Mouse (Mus musculus) Patski (cell line): Measurements from ENCODE around the gene Tbc1d9. TPM values are rescaled to one million over a fixed set of nuclear protein-coding genes. Genes with fewer than 3 reads are reported as not detected.
"Not testable (repeated sequence)": the region's sequence is repeated elsewhere in the genome, so short reads cannot be mapped to it uniquely, and the experiment has no call there.

ENCODE experiments used
- ATAC-seq: fragments of 100-300 bp; one replicate; pipeline ENCODE4 v1.8.0; 2021
- CTCF ChIA-PET: fragments of 350-600 bp; sonication (Branson Sonifier 250); formaldehyde crosslinking; loops from one replicate; lab custom pipeline; 2022; ENCODE audit warnings: inconsistent platforms; lab: Charles Lee
- POLR2A ChIA-PET: fragments of 350-600 bp; sonication (Branson Sonifier 250); formaldehyde crosslinking; loops from one replicate; lab custom pipeline; 2022; ENCODE audit warnings: antibody characterized with exemption, inconsistent platforms; lab: Charles Lee
- DNase-seq: peaks from one replicate; pipeline ENCODE4 v3.0.0-alpha.2; 2011; ENCODE audit warnings: low read depth, low spot score
- H3K27me3 ChIP-seq: fragments of 371-371 bp; one replicate; pipeline ENCODE4 v1.5.1; 2021
- CTCF ChIP-seq: fragments of 100-300 bp; IDR thresholded peaks from one replicate; pipeline ENCODE4 v1.5.1; 2021
- in situ Hi-C: fragments of 300-500 bp; cut with MboI; formaldehyde crosslinking; loops from 3 replicates; pipeline ENCODE4 v1.11.1; 2018; ENCODE audit warnings: low pct_unique_long_range_greater_than_20kb, mixed read lengths
- polyA plus RNA-seq: library from polyadenylated mRNA; unstranded; gene quantifications from one replicate; pipeline ENCODE4 v1.2.3, GENCODE M21; 2021

Gene Tbc1d9
- polyA plus RNA-seq, 1 experiment from 2014 or later: 26.7 TPM

- ATAC-seq (peak; percentile 94), DNase-seq (no peak)
- ChIA-PET CTCF (interaction anchor here (0.6 to 4.0 kb wide), 14 partner anchors 9 to 402 kb away, joined by 3 to 23 read pairs (median 4); no protein-coding TSS in a partner anchor), POLR2A (no interaction called here)
- in situ Hi-C loops: loop anchor here (10.0 kb wide), 1 partner anchor 184 kb away; no protein-coding TSS in a partner anchor
- TF ChIP-seq CTCF: peak; percentile 94
- H3K27me3 ChIP-seq: no peaks in the 10 kb centered on the region
Measured at GRCm38 (mm10) chr8:83260418-83261215, 95.5 kb downstream of the Tbc1d9 start.

GRCm38 (mm10) chr8:83271172-83271571 lies 106.0 kb downstream of the Tbc1d9 start:
- H3K27me3 ChIP-seq: no peaks in the 10 kb centered on the region
- POLR2A ChIA-PET: interaction anchor here (0.5 kb wide), 1 partner anchor 11 kb away, joined by 3 read pairs; no protein-coding TSS in a partner anchor
- in situ Hi-C loops: no loop called here
- CTCF ChIA-PET: interaction anchor here (1.6 to 1.9 kb wide), 2 partner anchors 11 to 15 kb away, joined by 3 to 10 read pairs; no protein-coding TSS in a partner anchor
- ATAC-seq: no peak
- no peak for TF ChIP-seq CTCF
- no peak for DNase-seq

GRCm38 (mm10) chr8:83272464-83272863 lies 107.3 kb downstream of the Tbc1d9 start:
- no peak for DNase-seq
- no peaks in the 10 kb centered on the region for H3K27me3 ChIP-seq
- no peak for TF ChIP-seq CTCF
- ChIA-PET CTCF (no interaction called here), POLR2A (no interaction called here)
- in situ Hi-C loops: no loop called here
- ATAC-seq: no peak

DNA sequence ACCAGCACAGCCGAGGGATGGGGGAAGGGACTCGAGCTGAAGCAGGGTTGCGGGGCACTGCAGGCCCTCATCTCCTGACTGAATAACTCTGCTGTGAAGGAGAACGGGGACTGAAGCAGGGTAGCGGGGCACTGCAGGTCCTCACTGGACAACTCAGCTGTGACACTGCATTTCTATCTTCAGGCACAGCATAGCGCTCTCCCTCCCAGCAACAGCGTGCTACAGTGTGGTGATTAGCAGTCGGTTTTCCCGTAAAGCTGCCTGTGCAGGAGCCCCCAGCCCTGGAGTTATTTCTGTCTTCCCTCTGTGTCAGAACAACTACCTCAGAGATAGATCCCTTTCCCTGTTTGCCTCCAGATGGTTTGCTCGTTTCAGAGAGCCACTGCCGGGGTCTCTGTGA lies 109.3 kb downstream of the Tbc1d9 start:
- no peaks in the 10 kb centered on the region for H3K27me3 ChIP-seq
- CTCF ChIA-PET: no interaction called here
- ATAC-seq: no peak
- no peak for DNase-seq
- no peak for TF ChIP-seq CTCF
- in situ Hi-C loops: no loop called here
- POLR2A ChIA-PET: no interaction called here

DNA sequence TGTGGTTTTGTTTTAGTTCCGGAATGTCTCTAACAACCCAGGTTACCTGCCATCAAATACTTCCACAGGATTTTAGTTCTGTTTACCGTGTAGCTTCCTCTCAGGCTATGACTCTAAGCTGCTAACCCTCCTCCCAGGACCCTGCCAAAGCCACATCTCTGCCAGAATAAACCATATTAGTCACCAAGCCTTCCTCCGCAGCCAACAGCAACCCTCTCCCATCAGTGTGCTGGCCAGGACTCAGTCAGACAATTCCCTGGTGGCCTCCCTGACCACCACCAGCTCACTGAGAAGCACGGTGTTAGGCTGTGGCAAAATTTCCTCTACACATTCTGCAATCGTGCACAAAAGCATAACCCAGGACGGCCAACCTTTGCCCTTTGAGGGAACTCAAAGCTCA lies 113.3 kb downstream of the Tbc1d9 start:
- in situ Hi-C loops: no loop called here

DNA sequence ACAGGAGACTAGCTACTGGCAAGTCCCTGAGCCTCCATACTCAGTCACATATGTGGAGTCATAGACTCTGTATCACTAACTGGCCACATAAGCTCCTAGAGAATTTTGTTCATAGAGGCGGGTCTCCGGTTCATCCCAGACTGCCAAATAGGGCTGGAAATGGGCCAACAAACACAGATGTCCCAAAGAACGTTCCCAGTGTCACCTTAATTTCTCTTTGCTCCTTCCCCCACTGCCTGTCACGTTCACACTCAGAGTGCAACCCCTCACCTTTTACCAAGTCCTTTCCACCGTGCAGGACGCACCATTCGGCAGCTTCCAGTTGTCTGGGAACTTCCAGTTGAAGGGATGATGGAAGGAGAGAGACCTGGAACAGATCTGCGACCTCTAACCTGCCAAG lies 120.2 kb downstream of the Tbc1d9 start:
- CTCF ChIA-PET: interaction anchor here (1.2 kb wide), 1 partner anchor 15 kb away, joined by 3 read pairs; no protein-coding TSS in a partner anchor
- POLR2A ChIA-PET: interaction anchor here (1.4 kb wide), 1 partner anchor 12 kb away, joined by 3 read pairs; no protein-coding TSS in a partner anchor
- ATAC-seq (no peak), DNase-seq (no peak)
- TF ChIP-seq CTCF: no peak
- H3K27me3 ChIP-seq: peaks cover 4% of the 10 kb centered on the region
- in situ Hi-C loops: no loop called here

More for the DNA sequence above, 113.3 kb downstream of the Tbc1d9 start:
- POLR2A ChIA-PET: no interaction called here
- CTCF ChIA-PET: interaction anchor here (0.9 to 1.7 kb wide), 3 partner anchors 8 to 38 kb away, joined by 3 to 4 read pairs (median 3); no protein-coding TSS in a partner anchor
- TF ChIP-seq CTCF: no peak
- DNase-seq: peak; percentile 49
- no peaks in the 10 kb centered on the region for H3K27me3 ChIP-seq
- peak; percentile 85 for ATAC-seq

- ChIA-PET POLR2A (no interaction called here), CTCF (no interaction called here)
- ATAC-seq (no peak), DNase-seq (no peak)
- H3K27me3 ChIP-seq: peaks cover 9% of the 10 kb centered on the region
- no peak for TF ChIP-seq CTCF
- in situ Hi-C loops: no loop called here
Measured at GRCm38 (mm10) chr8:83290176-83290575, 125.0 kb downstream of the Tbc1d9 start, which contains the start of gene Ucp1. Ucp1 (plus strand) TSS chr8:83290352.

DNA sequence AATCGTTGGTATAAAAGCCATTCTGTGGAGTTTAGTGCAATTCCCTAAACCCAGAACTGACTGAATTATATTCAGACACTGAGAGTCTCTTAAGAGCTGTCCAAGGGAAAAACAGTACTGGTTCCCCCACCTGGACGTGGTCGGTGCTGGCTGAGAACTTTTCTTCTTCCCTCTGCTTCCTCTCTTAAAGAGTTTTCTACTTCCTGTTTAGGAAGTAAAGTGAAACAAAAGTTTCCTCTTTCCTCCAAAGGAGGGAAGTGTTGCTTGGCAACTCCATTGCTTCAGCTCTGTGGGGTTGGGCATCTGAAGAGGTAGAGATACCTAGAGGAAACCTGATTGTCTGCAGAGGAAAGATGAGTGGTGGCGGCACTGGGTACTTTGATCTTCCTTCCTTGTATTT lies 132.2 kb downstream of the Tbc1d9 start:
- no peak for TF ChIP-seq CTCF
- ChIA-PET POLR2A (interaction anchor here (1.6 kb wide), 1 partner anchor 12 kb away, joined by 3 read pairs; no protein-coding TSS in a partner anchor), CTCF (no interaction called here)
- DNase-seq: no peak
- peaks cover 5% of the 10 kb centered on the region for H3K27me3 ChIP-seq
- in situ Hi-C loops: no loop called here
- ATAC-seq: no peak

- peak; percentile 52 for TF ChIP-seq CTCF
- peaks cover 5% of the 10 kb centered on the region for H3K27me3 ChIP-seq
- CTCF ChIA-PET: no interaction called here
- no peak for DNase-seq
- no peak for ATAC-seq
- in situ Hi-C loops: loop anchor here (5.0 kb wide), 1 partner anchor 42 kb away; no protein-coding TSS in a partner anchor
- POLR2A ChIA-PET: no interaction called here
Measured at GRCm38 (mm10) chr8:83300135-83300534, 135.0 kb downstream of the Tbc1d9 start.

- peaks cover 5% of the 10 kb centered on the region for H3K27me3 ChIP-seq
- DNase-seq (no peak), ATAC-seq (no peak)
- POLR2A ChIA-PET: no interaction called here
- TF ChIP-seq CTCF: no peak
- in situ Hi-C loops: loop anchor here (5.0 kb wide), 1 partner anchor 37 kb away; no protein-coding TSS in a partner anchor
- CTCF ChIA-PET: no interaction called here
Measured at GRCm38 (mm10) chr8:83304946-83305345, 139.8 kb downstream of the Tbc1d9 start.

DNA sequence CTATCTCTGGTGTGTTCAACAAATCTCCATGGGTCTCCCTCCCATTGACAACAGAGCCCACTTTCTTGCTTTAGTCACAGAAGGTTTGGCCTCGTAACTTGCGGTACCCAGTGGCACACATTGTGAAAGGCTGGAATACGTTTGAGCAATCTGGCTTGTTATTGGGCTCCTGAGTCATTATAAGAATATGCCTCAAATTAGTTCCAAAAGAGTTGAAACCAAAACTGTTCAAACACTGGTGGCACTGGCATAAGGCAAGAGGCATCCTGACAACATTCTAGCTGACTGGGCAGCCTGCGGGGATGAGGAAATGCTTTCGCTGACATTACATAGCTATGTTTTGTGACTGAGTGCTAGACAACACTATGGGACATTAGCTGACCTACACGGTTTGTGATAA lies 144.7 kb downstream of the Tbc1d9 start:
- H3K27me3 ChIP-seq: no peaks in the 10 kb centered on the region
- ATAC-seq (no peak), DNase-seq (no peak)
- CTCF ChIA-PET: interaction anchor here (1.6 kb wide), 1 partner anchor 14 kb away, joined by 4 read pairs; no protein-coding TSS in a partner anchor
- POLR2A ChIA-PET: no interaction called here
- no peak for TF ChIP-seq CTCF
- in situ Hi-C loops: no loop called here

DNA sequence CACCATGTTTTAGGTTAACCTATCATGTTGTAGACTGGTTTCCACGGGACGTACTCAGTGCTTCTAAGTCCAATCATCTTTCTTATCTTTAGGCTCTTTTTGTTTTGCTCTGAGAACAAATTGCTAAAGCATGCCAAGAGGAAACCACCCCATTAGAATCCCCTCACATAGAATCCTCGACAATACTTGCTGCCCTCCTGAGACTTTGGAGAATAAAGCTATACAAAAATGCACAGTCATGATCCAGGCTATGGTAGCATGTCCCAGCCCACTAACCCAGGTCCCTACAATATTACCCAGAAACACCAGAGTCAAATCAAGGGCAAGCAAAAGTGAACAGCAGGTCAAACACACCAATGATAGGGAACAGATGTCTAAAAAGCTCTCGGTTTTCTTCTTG lies 149.9 kb downstream of the Tbc1d9 start:
- POLR2A ChIA-PET, DNase-seq, ATAC-seq: not testable (repeated sequence)

More for the DNA sequence above, 149.9 kb downstream of the Tbc1d9 start:
- H3K27me3 ChIP-seq, in situ Hi-C loops, CTCF ChIA-PET: not testable (repeated sequence)
